8 mouse cellular contexts compared by ENCODE assay signal in the genomic region with DNA sequence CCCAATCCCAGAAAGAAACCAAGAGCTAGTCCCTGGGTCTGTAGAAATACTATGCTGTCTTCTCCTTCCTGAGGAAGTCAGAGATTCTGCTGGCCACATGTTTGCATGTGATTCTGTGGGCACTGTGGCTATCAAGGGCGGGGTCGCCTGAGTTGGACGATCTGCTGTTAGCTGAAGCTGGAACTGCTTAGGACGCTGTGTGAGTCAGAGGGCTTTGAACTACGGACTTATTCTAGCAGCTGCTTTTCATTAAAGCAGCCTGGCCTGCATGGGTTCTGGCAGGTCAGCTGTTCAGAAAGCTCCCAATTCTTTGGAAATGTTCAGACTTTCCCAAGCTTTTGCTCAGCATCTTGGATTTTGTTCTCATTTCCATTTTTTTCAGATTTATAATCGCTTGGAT. TPM values are rescaled to one million over a fixed set of nuclear protein-coding genes. Genes with fewer than 3 reads are reported as not detected.
DNase-seq lines count a peak whose midpoint lies in the region; ATAC-seq and TF ChIP-seq lines count a peak whose summit lies in the region.

No protein-coding gene starts in this region.

- H3K4me3 ChIP-seq in heart, embryonic 11.5 days (ENCODE audit: low read depth, low read length): no peak overlapping the region
- H3K4me3 ChIP-seq in embryonic facial prominence, embryonic 11.5 days (ENCODE audit: low read depth, low read length): no peak overlapping the region
- H3K4me3 ChIP-seq in midbrain, postnatal 0 days (ENCODE audit: low read depth, low read length): no peak overlapping the region

- peak; percentile 99 for DNase-seq in heart, adult 11 months
- peak; percentile 76 for DNase-seq in embryonic facial prominence, embryonic 11.5 days (ENCODE audit: low spot score)
- peak; percentile 62 for DNase-seq in heart, postnatal 25 days (ENCODE audit: low spot score)
- DNase-seq in layer of hippocampus, postnatal 25 days (ENCODE audit: extremely low spot score in 1 of 2, low spot score in 1 of 2): no peak
- no peak for DNase-seq in retina, embryonic 14.5 days (ENCODE audit: low spot score)
- DNase-seq in midbrain, postnatal 0 days (ENCODE audit: low spot score): no peak

- ATAC-seq in heart, embryonic 11.5 days (replicated peaks; ENCODE audit: insufficient number of reproducible peaks, low FRiP score, low TSS enrichment): no peak
- ATAC-seq in embryonic facial prominence, embryonic 11.5 days (replicated peaks; ENCODE audit: insufficient number of reproducible peaks, low FRiP score, low TSS enrichment, low read depth): peak; percentile 79
- ATAC-seq in megakaryocyte, adult 5-6 weeks (ENCODE audit: poor library complexity, severe bottlenecking): peak; percentile 98
- no peak for ATAC-seq in midbrain, postnatal 0 days (ENCODE audit: low FRiP score)

- H3K36me3 ChIP-seq in heart, embryonic 11.5 days (ENCODE audit: control insufficient read depth, insufficient read depth, low read length): no peaks in the 10 kb centered on the region
- H3K36me3 ChIP-seq in embryonic facial prominence, embryonic 11.5 days (replicated peaks; ENCODE audit: control insufficient read depth, insufficient read depth, low read depth, low read length): no peaks in the 10 kb centered on the region
- H3K36me3 ChIP-seq in midbrain, postnatal 0 days (ENCODE audit: insufficient read depth, low read length): no peaks in the 10 kb centered on the region

- no peaks in the 10 kb centered on the region for H3K9me3 ChIP-seq in heart, embryonic 11.5 days (replicated peaks; ENCODE audit: control insufficient read depth, low read length)
- no peaks in the 10 kb centered on the region for H3K9me3 ChIP-seq in embryonic facial prominence, embryonic 11.5 days (replicated peaks; ENCODE audit: control insufficient read depth, low read length)
- no peaks in the 10 kb centered on the region for H3K9me3 ChIP-seq in midbrain, postnatal 0 days (ENCODE audit: low read length)

- intact Hi-C loops in heart, postnatal 25 days (cut with DNase I): no loop called here

- H3K9ac ChIP-seq in heart, embryonic 11.5 days (ENCODE audit: low read depth, low read length): no peak overlapping the region
- no peak overlapping the region for H3K9ac ChIP-seq in embryonic facial prominence, embryonic 11.5 days (replicated peaks; ENCODE audit: low read length)
- no peak overlapping the region for H3K9ac ChIP-seq in midbrain, postnatal 0 days (replicated peaks; ENCODE audit: low read length, poor library complexity, severe bottlenecking)

- no peaks in the 10 kb centered on the region for H3K4me1 ChIP-seq in heart, embryonic 11.5 days (ENCODE audit: control insufficient read depth, insufficient read depth, low read length)
- H3K4me1 ChIP-seq in embryonic facial prominence, embryonic 11.5 days (ENCODE audit: control insufficient read depth, insufficient read depth, low read length): no peaks in the 10 kb centered on the region
- H3K4me1 ChIP-seq in midbrain, postnatal 0 days (ENCODE audit: insufficient read depth, low read length): no peaks in the 10 kb centered on the region

- no peak for TF ChIP-seq CTCF in midbrain, postnatal 0 days (IDR thresholded peaks at IDR 0.05)

- 46% methylated on average over 6 of the region's 6 CpGs for WGBS in heart, embryonic 11.5 days (ENCODE audit: insufficient replicate concordance)
- WGBS in embryonic facial prominence, embryonic 11.5 days: 45% methylated on average over 6 of the region's 6 CpGs
- 83% methylated on average over 6 of the region's 6 CpGs for WGBS in midbrain, postnatal 0 days

- no peak overlapping the region for H3K27ac ChIP-seq in heart, embryonic 11.5 days (ENCODE audit: low read depth, low read length)
- H3K27ac ChIP-seq in embryonic facial prominence, embryonic 11.5 days (replicated peaks; ENCODE audit: low read depth, low read length): no peak overlapping the region
- no peak overlapping the region for H3K27ac ChIP-seq in midbrain, postnatal 0 days (ENCODE audit: low read depth, low read length)

- no peak overlapping the region for H3K4me2 ChIP-seq in heart, embryonic 11.5 days
- no peak overlapping the region for H3K4me2 ChIP-seq in embryonic facial prominence, embryonic 11.5 days (ENCODE audit: low read depth, low read length)
- H3K4me2 ChIP-seq in midbrain, postnatal 0 days (ENCODE audit: low read depth, low read length, poor library complexity, severe bottlenecking): no peak overlapping the region

- no peaks in the 10 kb centered on the region for H3K27me3 ChIP-seq in heart, embryonic 11.5 days (ENCODE audit: control insufficient read depth, insufficient read depth, low read length)
- H3K27me3 ChIP-seq in embryonic facial prominence, embryonic 11.5 days (ENCODE audit: control insufficient read depth, insufficient read depth, low read length): no peaks in the 10 kb centered on the region
- no peaks in the 10 kb centered on the region for H3K27me3 ChIP-seq in midbrain, postnatal 0 days (ENCODE audit: insufficient read depth, low read length)

RNA-seq across cellular contexts. Expression of a gene that starts 51.9 kb away (rescaled TPM):
- polyA plus RNA-seq in heart, embryonic 11.5 days (2014; fragmentation: Nextera tagmentation; extraction: Ambion mirVana): 44.4 and 51.4 TPM in 2 replicates
- 2.5 and 3.2 TPM in 2 replicates for polyA plus RNA-seq in embryonic facial prominence, embryonic 11.5 days (2014; fragmentation: Nextera tagmentation; extraction: Ambion mirVana)
- total RNA-seq in heart, postnatal 25 days (2021): 10 to 100 TPM; 23.8 to 27.7 TPM
- total RNA-seq in megakaryocyte, adult 5-6 weeks (2015): 0.40 and 0.55 TPM in 2 replicates
- 0.73 and 1.0 TPM in 2 replicates for total RNA-seq in megakaryocyte, adult 5-6 weeks (2017)
- 1 to 10 TPM; 5.4 to 6.9 TPM for total RNA-seq in layer of hippocampus, postnatal 25 days (2021)
- 0.94 and 1.3 TPM in 2 replicates for total RNA-seq in midbrain, postnatal 0 days (2014; rRNA removed)
- 0.65 and 1.3 TPM in 2 replicates for polyA plus RNA-seq in midbrain, postnatal 0 days (2015; fragmentation: Nextera tagmentation; extraction: Ambion mirVana)

Comparison
In these comparisons a context has a peak if more than half of its experiments do, and no peak if none do; other contexts are left out.
1. DNase-seq: peak in heart, adult 11 months (single experiment), embryonic facial prominence, embryonic 11.5 days (single experiment) and heart, postnatal 25 days (single experiment); none in layer of hippocampus, postnatal 25 days (0 of 2), retina, embryonic 14.5 days (single experiment) and midbrain, postnatal 0 days (single experiment).
2. ATAC-seq: peak in embryonic facial prominence, embryonic 11.5 days (single experiment) and megakaryocyte, adult 5-6 weeks (single experiment); none in heart, embryonic 11.5 days (single experiment) and midbrain, postnatal 0 days (single experiment).